Comparison of ENCODE assay signal across 28 mouse cellular contexts in the genomic region with DNA sequence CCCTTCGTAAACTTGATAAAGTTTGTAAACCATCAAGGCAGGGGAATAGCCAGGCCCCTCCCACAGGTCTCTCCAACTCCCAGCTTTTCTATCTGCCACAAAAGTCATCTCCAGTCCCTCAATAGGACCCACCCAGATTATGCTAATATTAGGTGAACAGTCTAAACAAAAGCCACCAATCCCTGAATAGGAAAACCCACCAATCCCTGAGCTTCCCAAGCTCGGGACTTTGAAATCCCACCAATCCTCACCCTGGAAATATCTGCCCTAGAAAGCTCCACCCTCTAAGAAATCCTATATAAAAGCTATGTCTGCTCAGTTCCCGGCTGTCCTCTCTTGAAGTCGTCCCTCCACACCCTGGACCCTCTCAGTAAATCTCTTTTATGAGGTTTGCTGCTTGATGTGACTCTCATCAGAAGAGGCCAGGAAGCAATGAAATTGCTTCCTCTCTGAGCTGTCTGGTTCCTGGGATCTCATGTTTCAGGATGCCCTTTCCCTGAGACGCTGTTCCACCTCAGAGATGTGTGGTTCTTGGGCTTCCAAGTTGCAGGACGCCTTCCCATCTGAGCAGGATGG. TPM values are rescaled to one million over a fixed set of nuclear protein-coding genes. Genes with fewer than 3 reads are reported as not detected.
"Had no signal": no experiment of that assay in that cellular context is flagged by ENCODE, and none has a peak within 500 bp of the region (broad histone marks: within the 10 kb centered on the region; RNA-seq: fewer than 3 reads in every experiment).

No protein-coding gene starts in this region.

- H3K27ac ChIP-seq: gastrocnemius, adult 2 months; heart, embryonic 10.5 days; hindbrain, embryonic 10.5 days; hindbrain, embryonic 12.5 days; hindbrain, embryonic 14.5 days; intestine, embryonic 15.5 days; layer of hippocampus, adult 2 months; left cerebral cortex, adult 2 months; limb, embryonic 10.5 days; limb, embryonic 12.5 days; liver, embryonic 13.5 days; liver, embryonic 15.5 days had no signal

- DNase-seq: gastrocnemius, adult 2 months; gastrocnemius, postnatal 10 days; gastrocnemius, postnatal 25 days; heart, adult 18-20 months; heart, postnatal 10 days; heart, postnatal 4 days; kidney, adult 18-20 months; kidney, adult 9 months; kidney, postnatal 14 days; kidney, postnatal 36 days; liver; liver, embryonic 13.5 days had no signal

- H3K36me3 ChIP-seq: heart, embryonic 10.5 days; heart, embryonic 12.5 days; hindbrain, embryonic 10.5 days; hindbrain, embryonic 12.5 days; intestine, embryonic 15.5 days; limb, embryonic 10.5 days; limb, embryonic 12.5 days; liver, embryonic 13.5 days; liver, embryonic 15.5 days had no signal

- H3K4me1 ChIP-seq: heart, embryonic 10.5 days; heart, embryonic 12.5 days; hindbrain, embryonic 10.5 days; hindbrain, embryonic 12.5 days; intestine, embryonic 15.5 days; limb, embryonic 10.5 days; limb, embryonic 12.5 days; liver, embryonic 13.5 days; liver, embryonic 15.5 days had no signal

- H3K4me3 ChIP-seq: gastrocnemius, adult 2 months; heart, embryonic 10.5 days; heart, embryonic 12.5 days; hindbrain, embryonic 10.5 days; hindbrain, embryonic 12.5 days; intestine, embryonic 15.5 days; layer of hippocampus, adult 2 months; left cerebral cortex, adult 2 months; limb, embryonic 10.5 days; limb, embryonic 12.5 days; liver, embryonic 13.5 days; liver, embryonic 15.5 days had no signal

- ATAC-seq: hindbrain, embryonic 16.5 days; inflammation-experienced regulatory T-cells, adult 6 months; intestine, embryonic 15.5 days; intestine, postnatal 0 days had no signal

- H3K4me2 ChIP-seq: heart, embryonic 12.5 days; hindbrain, embryonic 12.5 days; hindbrain, embryonic 14.5 days; intestine, embryonic 15.5 days; limb, embryonic 12.5 days; liver, embryonic 11.5 days; liver, embryonic 13.5 days; liver, embryonic 15.5 days had no signal

- H3K9me3 ChIP-seq: heart, embryonic 10.5 days; hindbrain, embryonic 12.5 days; intestine, embryonic 15.5 days; limb, embryonic 10.5 days; limb, embryonic 12.5 days; liver, embryonic 13.5 days; liver, embryonic 15.5 days had no signal

- H3K9ac ChIP-seq: heart, embryonic 12.5 days; hindbrain, embryonic 12.5 days; hindbrain, embryonic 14.5 days; intestine, embryonic 15.5 days; limb, embryonic 12.5 days; liver, embryonic 13.5 days; liver, embryonic 15.5 days had no signal

- H3K27me3 ChIP-seq: heart, embryonic 12.5 days; hindbrain, embryonic 12.5 days; intestine, embryonic 15.5 days; limb, embryonic 12.5 days; liver, embryonic 15.5 days had no signal

RNA-seq across cellular contexts. Expression of gene Shc3, which starts 59.1 kb away (rescaled TPM):
- polyA plus RNA-seq: heart, embryonic 14.5 days; inflammation-experienced regulatory T-cells, adult 6 months; liver, embryonic 11.5 days; liver, embryonic 13.5 days; liver, embryonic 15.5 days had no signal
